Mouse (Mus musculus) hematopoietic stem cell, adult 5-6 weeks (primary cell): ENCODE measurements around the gene Phf12. TPM values are rescaled to one million over a fixed set of nuclear protein-coding genes. Genes with fewer than 3 reads are reported as not detected.

ENCODE experiments used
- total RNA-seq: library from RNA; stranded (forward); fragments of 172-1452, 232-1000 nt; gene quantifications from 2 replicates; pipeline ENCODE4 v1.2.3, GENCODE M21; 2017

The Phf12 gene
- total RNA-seq, 1 experiment from 2014 or later: 24.6 TPM

Other genes with a start within 250 kb of the Phf12 start
- gene Myo18a, start 219.5 kb upstream of the Phf12 start, total RNA-seq: 97.7 and 133 TPM in 2 replicates
- not detected in 2 replicates for gene Gm10277, start 195.0 kb upstream of the Phf12 start, total RNA-seq
- 0.38 TPM in 1 of 2 replicates, not detected in the other for gene Pipox, start 88.7 kb upstream of the Phf12 start, total RNA-seq
- gene Sez6, start 52.0 kb upstream of the Phf12 start, total RNA-seq: not detected in 2 replicates
- gene Dhrs13, start 49.5 kb downstream of the Phf12 start, total RNA-seq: 7.1 and 12.3 TPM in 2 replicates
- 40.9 and 46.3 TPM in 2 replicates for gene Flot2, start 55.2 kb downstream of the Phf12 start, total RNA-seq
- 28.3 and 28.5 TPM in 2 replicates for gene Eral1, start 97.6 kb downstream of the Phf12 start, total RNA-seq
- 3.2 and 5.6 TPM in 2 replicates for gene Fam222b, start 111.9 kb downstream of the Phf12 start, total RNA-seq
- gene Traf4, start 182.8 kb downstream of the Phf12 start, total RNA-seq: 13.5 and 16.3 TPM in 2 replicates
- gene Nek8, start 193.9 kb downstream of the Phf12 start, total RNA-seq: 4.6 and 4.8 TPM in 2 replicates
- gene Tlcd1, start 194.0 kb downstream of the Phf12 start, total RNA-seq: 4.7 and 5.2 TPM in 2 replicates
- 3,301 and 3,769 TPM in 2 replicates for gene Rpl23a, start 200.8 kb downstream of the Phf12 start, total RNA-seq
- 1.1 and 3.2 TPM in 2 replicates for gene Rab34, start 205.7 kb downstream of the Phf12 start, total RNA-seq
- gene Proca1, start 210.6 kb downstream of the Phf12 start, total RNA-seq: 0.44 and 1.5 TPM in 2 replicates